Mouse (Mus musculus): Measurements from ENCODE around the gene Cd300ld5.
"Not testable (repeated sequence)": the region's sequence is repeated elsewhere in the genome, so short reads cannot be mapped to it uniquely, and the experiment has no call there.

Gene Cd300ld5

GRCm38 (mm10) chr11:115037669-115038068, at the start of gene Cd300ld5:
TSS of gene Cd300ld5 (minus strand) at chr11:115037769.
- DNase-seq (ENCODE audit: low spot score in 2 of 2) = not testable (repeated sequence)

- DNase-seq (ENCODE audit: low spot score in 2 of 2) = no peak
Measured at GRCm38 (mm10) chr11:115086213-115086612, 48.6 kb upstream of the Cd300ld5 start.

- no peak for DNase-seq (ENCODE audit: low spot score in 2 of 2)
Measured at GRCm38 (mm10) chr11:115085064-115085463, 47.5 kb upstream of the Cd300ld5 start.

GRCm38 (mm10) chr11:115084595-115084994, 47.0 kb upstream of the Cd300ld5 start:
- DNase-seq (ENCODE audit: low spot score in 2 of 2) = no peak

GRCm38 (mm10) chr11:115083376-115084139, 46.0 kb upstream of the Cd300ld5 start:
- peak; percentile 15 to 61 for DNase-seq (ENCODE audit: low spot score in 2 of 2)

- no peak for DNase-seq (ENCODE audit: low spot score in 2 of 2)
Measured at GRCm38 (mm10) chr11:115082196-115082595, 44.6 kb upstream of the Cd300ld5 start.

GRCm38 (mm10) chr11:115081373-115081772, 43.8 kb upstream of the Cd300ld5 start:
- DNase-seq (ENCODE audit: low spot score in 2 of 2) = no peak

- peak in 1 of 2 experiments; percentile 12 for DNase-seq (ENCODE audit: low spot score in 2 of 2)
Measured at GRCm38 (mm10) chr11:115080886-115081285, 43.3 kb upstream of the Cd300ld5 start.

GRCm38 (mm10) chr11:115078680-115079079, 41.1 kb upstream of the Cd300ld5 start:
- DNase-seq (ENCODE audit: low spot score in 2 of 2) = no peak

- DNase-seq (ENCODE audit: low spot score in 2 of 2) = no peak
Measured at GRCm38 (mm10) chr11:115077436-115077835, 39.9 kb upstream of the Cd300ld5 start.

GRCm38 (mm10) chr11:115075859-115076258, 38.3 kb upstream of the Cd300ld5 start:
- no peak for DNase-seq (ENCODE audit: low spot score in 2 of 2)

GRCm38 (mm10) chr11:115075407-115075806, 37.8 kb upstream of the Cd300ld5 start:
- DNase-seq (ENCODE audit: low spot score in 2 of 2) = no peak

- DNase-seq (ENCODE audit: low spot score in 2 of 2) = no peak
Measured at GRCm38 (mm10) chr11:115073002-115073401, 35.4 kb upstream of the Cd300ld5 start.

GRCm38 (mm10) chr11:115071631-115072294, 34.2 kb upstream of the Cd300ld5 start:
- DNase-seq (ENCODE audit: low spot score in 2 of 2) = no peak

- DNase-seq (ENCODE audit: low spot score in 2 of 2) = no peak
Measured at GRCm38 (mm10) chr11:115071015-115071551, 33.5 kb upstream of the Cd300ld5 start.

GRCm38 (mm10) chr11:115066768-115067167, 29.2 kb upstream of the Cd300ld5 start:
- DNase-seq (ENCODE audit: low spot score in 2 of 2) = no peak

- no peak for DNase-seq (ENCODE audit: low spot score in 2 of 2)
Measured at GRCm38 (mm10) chr11:115062077-115062476, 24.5 kb upstream of the Cd300ld5 start, which contains the start of gene Cd300e. TSS of gene Cd300e (minus strand) at chr11:115062177.

- no peak for DNase-seq (ENCODE audit: low spot score in 2 of 2)
Measured at GRCm38 (mm10) chr11:115059797-115060196, 22.2 kb upstream of the Cd300ld5 start.

GRCm38 (mm10) chr11:115058701-115059100, 21.1 kb upstream of the Cd300ld5 start:
- DNase-seq (ENCODE audit: low spot score in 2 of 2) = no peak

- no peak for DNase-seq (ENCODE audit: low spot score in 2 of 2)
Measured at GRCm38 (mm10) chr11:115054537-115054936, 17.0 kb upstream of the Cd300ld5 start.

- DNase-seq (ENCODE audit: low spot score in 2 of 2) = no peak
Measured at GRCm38 (mm10) chr11:115052991-115053390, 15.4 kb upstream of the Cd300ld5 start.

- no peak for DNase-seq (ENCODE audit: low spot score in 2 of 2)
Measured at GRCm38 (mm10) chr11:115052206-115052605, 14.6 kb upstream of the Cd300ld5 start.

Measured in spleen, postnatal 14 days (tissue).